Mouse (Mus musculus): ENCODE results near the gene Tle3. TPM values are rescaled to one million over a fixed set of nuclear protein-coding genes. Genes with fewer than 3 reads are reported as not detected.

The Tle3 gene
- 98.0 and 108 TPM in 2 replicates for polyA plus RNA-seq (2012; rRNA removed)

DNA sequence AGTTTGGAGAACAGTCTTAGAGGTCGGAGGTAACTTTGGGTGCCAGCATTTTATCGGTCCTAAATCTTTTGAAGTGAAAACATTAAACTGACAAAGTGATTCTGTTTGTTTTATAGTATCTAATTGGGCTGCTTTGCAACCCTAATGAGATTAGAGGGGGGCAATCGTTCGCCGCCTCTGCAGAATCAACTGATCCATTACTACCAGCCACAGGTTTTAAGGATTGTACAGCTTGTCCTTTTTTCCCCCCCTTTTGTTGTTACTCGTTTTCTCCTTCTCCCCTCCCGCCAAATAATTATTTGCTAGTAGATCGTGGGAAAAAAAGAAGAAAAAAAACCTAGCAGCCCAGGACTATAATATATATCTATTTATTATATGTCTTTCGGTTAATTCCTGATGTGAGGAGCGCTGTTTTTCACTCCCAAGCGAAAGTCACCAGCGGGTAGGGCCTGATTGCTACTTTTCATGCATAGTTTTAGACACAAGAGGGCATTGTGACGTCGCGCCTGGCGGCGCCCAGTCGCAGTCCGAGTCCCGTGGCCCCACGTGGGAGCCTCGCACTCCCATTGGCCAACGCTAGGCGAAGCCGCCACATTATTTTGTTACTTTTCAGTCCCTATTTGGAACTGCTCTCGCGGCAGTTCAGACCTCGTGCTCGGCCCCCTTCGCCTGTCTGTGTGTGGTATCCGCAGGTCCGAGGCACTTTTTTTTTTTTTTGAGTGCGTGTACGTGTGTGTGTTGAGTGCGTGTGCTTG lies at the start of gene Tle3:
Tle3 (plus strand) TSS at position 612 of the 755 bp plus-strand sequence.

